Mouse (Mus musculus): Measurements from ENCODE around the gene Fanca. TPM values are rescaled to one million over a fixed set of nuclear protein-coding genes. Genes with fewer than 3 reads are reported as not detected.

Fanca gene
- total and polyA plus RNA-seq, 3 experiments: 26.2 to 48.7 (median 30.3) TPM

GRCm38 (mm10) chr8:123329350-123329749, 11.0 kb upstream of the Fanca start:
- peaks cover 46% of the 10 kb centered on the region for H3K27me3 ChIP-seq (ENCODE audit: insufficient read depth, low read length)
- no peaks in the 10 kb centered on the region for H3K9me3 ChIP-seq (replicated peaks)
- no peak overlapping the region for H3K4me3 ChIP-seq (ENCODE audit: low read depth, low read length)
- DNase-seq (ENCODE audit: low spot score) (no peak), ATAC-seq (ENCODE audit: extremely low read depth, insufficient number of reproducible peaks, low FRiP score, poor library complexity, severe bottlenecking) (no peak)
- no peaks in the 10 kb centered on the region for H3K36me3 ChIP-seq (replicated peaks)
- peaks cover 21% of the 10 kb centered on the region for H3K4me1 ChIP-seq (ENCODE audit: insufficient read depth, low read depth, low read length)
- TF ChIP-seq GATA2 (IDR thresholded peaks at IDR 0.05; ENCODE audit: borderline replicate concordance, low read depth, low read length) (no peak), TAL1 (conservative IDR thresholded peaks at IDR 0.05; ENCODE audit: low read depth, low read length) (no peak), GATA1 (IDR thresholded peaks at IDR 0.05; ENCODE audit: borderline replicate concordance, low read length) (no peak), CTCF (IDR thresholded peaks at IDR 0.05; ENCODE audit: low read depth, low read length) (no peak), POLR2AphosphoS5 (IDR thresholded peaks at IDR 0.05; ENCODE audit: insufficient replicate concordance, low read depth, low read length) (no peak)

- ATAC-seq (ENCODE audit: extremely low read depth, insufficient number of reproducible peaks, low FRiP score, poor library complexity, severe bottlenecking) (no peak), DNase-seq (ENCODE audit: low spot score) (no peak)
- TF ChIP-seq GATA1 (IDR thresholded peaks at IDR 0.05; ENCODE audit: borderline replicate concordance, low read length) (no peak), GATA2 (IDR thresholded peaks at IDR 0.05; ENCODE audit: borderline replicate concordance, low read depth, low read length) (no peak), CTCF (IDR thresholded peaks at IDR 0.05; ENCODE audit: low read depth, low read length) (no peak), POLR2AphosphoS5 (IDR thresholded peaks at IDR 0.05; ENCODE audit: insufficient replicate concordance, low read depth, low read length) (no peak), TAL1 (conservative IDR thresholded peaks at IDR 0.05; ENCODE audit: low read depth, low read length) (no peak)
- Histone ChIP-seq H3K4me1 (ENCODE audit: insufficient read depth, low read depth, low read length) (peaks cover 21% of the 10 kb centered on the region), H3K9me3 (replicated peaks) (no peaks in the 10 kb centered on the region), H3K36me3 (replicated peaks) (no peaks in the 10 kb centered on the region), H3K4me3 (ENCODE audit: low read depth, low read length) (no peak overlapping the region), H3K27me3 (ENCODE audit: insufficient read depth, low read length) (peaks cover 38% of the 10 kb centered on the region)
Measured at GRCm38 (mm10) chr8:123328552-123328951, 10.2 kb upstream of the Fanca start.

- Histone ChIP-seq H3K4me3 (ENCODE audit: low read depth, low read length) (no peak overlapping the region; the same call in 1 of the 2 replicates), H3K9me3 (replicated peaks) (no peaks in the 10 kb centered on the region), H3K36me3 (replicated peaks) (peaks cover 10% of the 10 kb centered on the region), H3K4me1 (ENCODE audit: insufficient read depth, low read depth, low read length) (peaks cover 8% of the 10 kb centered on the region), H3K27me3 (ENCODE audit: insufficient read depth, low read length) (peaks cover 10% of the 10 kb centered on the region; the same call in 1 of the 2 replicates)
- no peak for DNase-seq (ENCODE audit: low spot score)
- TF ChIP-seq GATA1 (IDR thresholded peaks at IDR 0.05; ENCODE audit: borderline replicate concordance, low read length) (no peak), POLR2AphosphoS5 (IDR thresholded peaks at IDR 0.05; ENCODE audit: insufficient replicate concordance, low read depth, low read length) (no peak), GATA2 (IDR thresholded peaks at IDR 0.05; ENCODE audit: borderline replicate concordance, low read depth, low read length) (no peak), CTCF (IDR thresholded peaks at IDR 0.05; ENCODE audit: low read depth, low read length) (no peak), TAL1 (conservative IDR thresholded peaks at IDR 0.05; ENCODE audit: low read depth, low read length) (no peak)
- ATAC-seq (ENCODE audit: extremely low read depth, insufficient number of reproducible peaks, low FRiP score, poor library complexity, severe bottlenecking): no peak
Measured at GRCm38 (mm10) chr8:123319522-123320164, 1.3 kb upstream of the Fanca start.

GRCm38 (mm10) chr8:123317781-123318466, 452 bp downstream of the Fanca start:
- ATAC-seq (ENCODE audit: extremely low read depth, insufficient number of reproducible peaks, low FRiP score, poor library complexity, severe bottlenecking): 0 out of 2 replicates have a peak, but pooled peaks have one; percentile 22
- Histone ChIP-seq H3K9me3 (replicated peaks) (no peaks in the 10 kb centered on the region), H3K36me3 (replicated peaks) (peaks cover 25% of the 10 kb centered on the region), H3K4me3 (ENCODE audit: low read depth, low read length) (peak overlapping the region; percentile 78), H3K27me3 (ENCODE audit: insufficient read depth, low read length) (peaks cover 10% of the 10 kb centered on the region; the same call in 1 of the 2 replicates), H3K4me1 (ENCODE audit: insufficient read depth, low read depth, low read length) (peaks cover 8% of the 10 kb centered on the region)
- DNase-seq (ENCODE audit: low spot score): no peak
- TF ChIP-seq TAL1 (conservative IDR thresholded peaks at IDR 0.05; ENCODE audit: low read depth, low read length) (no peak), GATA1 (IDR thresholded peaks at IDR 0.05; ENCODE audit: borderline replicate concordance, low read length) (no peak), POLR2AphosphoS5 (IDR thresholded peaks at IDR 0.05; ENCODE audit: insufficient replicate concordance, low read depth, low read length) (no peak), GATA2 (IDR thresholded peaks at IDR 0.05; ENCODE audit: borderline replicate concordance, low read depth, low read length) (no peak), CTCF (IDR thresholded peaks at IDR 0.05; ENCODE audit: low read depth, low read length) (no peak)

- Histone ChIP-seq H3K9me3 (replicated peaks) (no peaks in the 10 kb centered on the region), H3K27me3 (ENCODE audit: insufficient read depth, low read length) (no peaks in the 10 kb centered on the region), H3K4me1 (ENCODE audit: insufficient read depth, low read depth, low read length) (no peaks in the 10 kb centered on the region), H3K36me3 (replicated peaks) (peaks cover 78% of the 10 kb centered on the region), H3K4me3 (ENCODE audit: low read depth, low read length) (no peak overlapping the region)
- TF ChIP-seq TAL1 (conservative IDR thresholded peaks at IDR 0.05; ENCODE audit: low read depth, low read length) (no peak), GATA1 (IDR thresholded peaks at IDR 0.05; ENCODE audit: borderline replicate concordance, low read length) (no peak), CTCF (IDR thresholded peaks at IDR 0.05; ENCODE audit: low read depth, low read length) (no peak), POLR2AphosphoS5 (IDR thresholded peaks at IDR 0.05; ENCODE audit: insufficient replicate concordance, low read depth, low read length) (no peak), GATA2 (IDR thresholded peaks at IDR 0.05; ENCODE audit: borderline replicate concordance, low read depth, low read length) (no peak)
- no peak for DNase-seq (ENCODE audit: low spot score)
- no peak for ATAC-seq (ENCODE audit: extremely low read depth, insufficient number of reproducible peaks, low FRiP score, poor library complexity, severe bottlenecking)
Measured at GRCm38 (mm10) chr8:123308738-123309137, 9.6 kb downstream of the Fanca start.

- Histone ChIP-seq H3K4me1 (ENCODE audit: insufficient read depth, low read depth, low read length) (no peaks in the 10 kb centered on the region; the same call in 1 of the 2 replicates), H3K27me3 (ENCODE audit: insufficient read depth, low read length) (no peaks in the 10 kb centered on the region), H3K9me3 (replicated peaks) (no peaks in the 10 kb centered on the region), H3K36me3 (replicated peaks) (peaks cover 86% of the 10 kb centered on the region), H3K4me3 (ENCODE audit: low read depth, low read length) (no peak overlapping the region)
- TF ChIP-seq GATA2 (IDR thresholded peaks at IDR 0.05; ENCODE audit: borderline replicate concordance, low read depth, low read length) (no peak), TAL1 (conservative IDR thresholded peaks at IDR 0.05; ENCODE audit: low read depth, low read length) (no peak), GATA1 (IDR thresholded peaks at IDR 0.05; ENCODE audit: borderline replicate concordance, low read length) (no peak), POLR2AphosphoS5 (IDR thresholded peaks at IDR 0.05; ENCODE audit: insufficient replicate concordance, low read depth, low read length) (no peak), CTCF (IDR thresholded peaks at IDR 0.05; ENCODE audit: low read depth, low read length) (no peak)
- no peak for ATAC-seq (ENCODE audit: extremely low read depth, insufficient number of reproducible peaks, low FRiP score, poor library complexity, severe bottlenecking)
- DNase-seq (ENCODE audit: low spot score): no peak
Measured at GRCm38 (mm10) chr8:123298301-123298700, 20.1 kb downstream of the Fanca start.
